Mouse (Mus musculus) embryonic fibroblast, embryonic 13.5 days (primary cell): ENCODE results near the gene Lbx2. TPM values are rescaled to one million over a fixed set of nuclear protein-coding genes. Genes with fewer than 3 reads are reported as not detected.

Experiments used
- H3K27ac ChIP-seq: 2 replicates; pipeline ENCODE4 v1.5.1; 2012; ENCODE audit warnings: low read length, control low read depth, inconsistent platforms; ENCODE audit not compliant: insufficient read depth
- H3K4me1 ChIP-seq: 2 replicates; pipeline ENCODE4 v1.6.1; 2011; ENCODE audit warnings: low read length; ENCODE audit not compliant: control insufficient read depth, insufficient read depth
- H3K4me3 ChIP-seq: 2 replicates; pipeline ENCODE4 v1.5.1; 2011; ENCODE audit warnings: mild to moderate bottlenecking, control low read depth, low read length; ENCODE audit not compliant: insufficient read depth
- CTCF ChIP-seq: IDR thresholded peaks from 2 replicates; pipeline ENCODE4 v1.5.1; 2011; ENCODE audit warnings: mild to moderate bottlenecking, control low read depth, low read length, moderate library complexity, borderline replicate concordance; ENCODE audit not compliant: insufficient read depth
- POLR2A ChIP-seq: IDR thresholded peaks from 2 replicates; pipeline ENCODE4 v1.6.1; 2011; ENCODE audit warnings: low read depth, mild to moderate bottlenecking, control low read depth, low read length, moderate library complexity
- polyA plus RNA-seq: library from polyadenylated mRNA; stranded (reverse); fragments of >200 nt; gene quantifications from 2 replicates; pipeline ENCODE4 v1.2.4, GENCODE M21; 2011; ENCODE audit warnings: low read depth; ENCODE audit not compliant: missing spikeins, insufficient read length

The Lbx2 gene
- polyA plus RNA-seq, 1 experiment = not detected

- H3K4me3 ChIP-seq = no peak overlapping the region
- no peak overlapping the region for H3K27ac ChIP-seq
- H3K4me1 ChIP-seq = no peaks in the 10 kb centered on the region
- TF ChIP-seq POLR2A (no peak), CTCF (no peak)
Observed at GRCm38 (mm10) chr6:83070311-83071219, 15.6 kb upstream of the Lbx2 start.

- TF ChIP-seq POLR2A = no peak
- no peak for TF ChIP-seq CTCF
- Histone ChIP-seq H3K4me3 (no peak overlapping the region), H3K27ac (no peak overlapping the region), H3K4me1 (no peaks in the 10 kb centered on the region)
Observed at GRCm38 (mm10) chr6:83071220-83071619, 14.9 kb upstream of the Lbx2 start.

GRCm38 (mm10) chr6:83074979-83075378 is 11.2 kb upstream of the Lbx2 start:
- Histone ChIP-seq H3K27ac (no peak overlapping the region), H3K4me1 (no peaks in the 10 kb centered on the region), H3K4me3 (no peak overlapping the region)
- TF ChIP-seq CTCF = no peak
- no peak for TF ChIP-seq POLR2A

GRCm38 (mm10) chr6:83077630-83078323 is 8.4 kb upstream of the Lbx2 start, which contains the start of gene Pcgf1:
Pcgf1 (plus strand) TSS chr6:83077869.
- TF ChIP-seq CTCF (no peak), POLR2A (no peak; the same call in 1 of the 2 replicates)
- Histone ChIP-seq H3K4me1 (no peaks in the 10 kb centered on the region), H3K27ac (peak within 1 kb of the TSS; percentile 84)

GRCm38 (mm10) chr6:83078324-83078858 is 7.8 kb upstream of the Lbx2 start:
- Histone ChIP-seq H3K4me3 (peak overlapping the region; percentile 76), H3K4me1 (no peaks in the 10 kb centered on the region), H3K27ac (peak overlapping the region; percentile 84)
- TF ChIP-seq CTCF = no peak
- peak; percentile 62 for TF ChIP-seq POLR2A

More at GRCm38 (mm10) chr6:83077630-83078323, 8.4 kb upstream of the Lbx2 start, which contains the start of gene Pcgf1:
- peak within 1 kb of the TSS; percentile 76 for H3K4me3 ChIP-seq

- no peak for TF ChIP-seq CTCF
- Histone ChIP-seq H3K27ac (no peak overlapping the region), H3K4me3 (no peak overlapping the region), H3K4me1 (no peaks in the 10 kb centered on the region)
Observed at GRCm38 (mm10) chr6:83080210-83080609, 6.0 kb upstream of the Lbx2 start.

- Histone ChIP-seq H3K4me3 (no peak overlapping the region), H3K27ac (no peak overlapping the region), H3K4me1 (no peaks in the 10 kb centered on the region)
- TF ChIP-seq POLR2A = no peak
Observed at GRCm38 (mm10) chr6:83083497-83083896, 2.7 kb upstream of the Lbx2 start.

- Histone ChIP-seq H3K27ac (no peak overlapping the region), H3K4me1 (no peaks in the 10 kb centered on the region), H3K4me3 (no peak overlapping the region)
- TF ChIP-seq CTCF = no peak
- peak; percentile 30; the same call in 1 of the 2 replicates for TF ChIP-seq POLR2A
Observed at GRCm38 (mm10) chr6:83084477-83084876, 1.7 kb upstream of the Lbx2 start.

- Histone ChIP-seq H3K27ac (no peak overlapping the region), H3K4me3 (no peak overlapping the region), H3K4me1 (no peaks in the 10 kb centered on the region)
- TF ChIP-seq CTCF (no peak), POLR2A (no peak)
Observed at GRCm38 (mm10) chr6:83087205-83087925, 1.2 kb downstream of the Lbx2 start.
